Mouse (Mus musculus) heart, embryonic 13.5 days (tissue): Measurements from ENCODE around the gene Dzip1l. TPM values are rescaled to one million over a fixed set of nuclear protein-coding genes. Genes with fewer than 3 reads are reported as not detected.

ENCODE experiments used
- polyA plus RNA-seq: library from polyadenylated mRNA; unstranded; fragments of >200 nt; fragmentation: Nextera tagmentation; extraction: Ambion mirVana; gene quantifications from 2 replicates; pipeline ENCODE4 v1.2.1, GENCODE M21; 2015

The Dzip1l gene
- polyA plus RNA-seq, 1 experiment from 2014 or later, result 16.8 TPM

Other genes starting within 250 kb of the Dzip1l start
- gene Mras, start 192.1 kb upstream of the Dzip1l start, polyA plus RNA-seq, result 9.3 and 10.8 TPM in 2 replicates
- not detected in 2 replicates for gene Nme9, start 178.0 kb upstream of the Dzip1l start, polyA plus RNA-seq
- 18.0 and 19.4 TPM in 2 replicates for gene Armc8, start 60.6 kb upstream of the Dzip1l start, polyA plus RNA-seq
- gene Dbr1, start 53.7 kb upstream of the Dzip1l start, polyA plus RNA-seq, result 16.3 and 17.3 TPM in 2 replicates
- not detected in 2 replicates for gene A4gnt, start 17.0 kb upstream of the Dzip1l start, polyA plus RNA-seq
- 3.3 and 3.6 TPM in 2 replicates for gene Cldn18, start 87.8 kb downstream of the Dzip1l start, polyA plus RNA-seq
- gene Sox14, start 246.7 kb downstream of the Dzip1l start, polyA plus RNA-seq, result not detected in 2 replicates